Mouse (Mus musculus) ovary, postnatal 14 days (tissue): ENCODE data around the gene Gm42906.

Experiments used
- DNase-seq: peaks from one replicate; pipeline ENCODE4 v3.0.0; 2022; ENCODE audit warnings: low spot score

The Gm42906 gene

DNA sequence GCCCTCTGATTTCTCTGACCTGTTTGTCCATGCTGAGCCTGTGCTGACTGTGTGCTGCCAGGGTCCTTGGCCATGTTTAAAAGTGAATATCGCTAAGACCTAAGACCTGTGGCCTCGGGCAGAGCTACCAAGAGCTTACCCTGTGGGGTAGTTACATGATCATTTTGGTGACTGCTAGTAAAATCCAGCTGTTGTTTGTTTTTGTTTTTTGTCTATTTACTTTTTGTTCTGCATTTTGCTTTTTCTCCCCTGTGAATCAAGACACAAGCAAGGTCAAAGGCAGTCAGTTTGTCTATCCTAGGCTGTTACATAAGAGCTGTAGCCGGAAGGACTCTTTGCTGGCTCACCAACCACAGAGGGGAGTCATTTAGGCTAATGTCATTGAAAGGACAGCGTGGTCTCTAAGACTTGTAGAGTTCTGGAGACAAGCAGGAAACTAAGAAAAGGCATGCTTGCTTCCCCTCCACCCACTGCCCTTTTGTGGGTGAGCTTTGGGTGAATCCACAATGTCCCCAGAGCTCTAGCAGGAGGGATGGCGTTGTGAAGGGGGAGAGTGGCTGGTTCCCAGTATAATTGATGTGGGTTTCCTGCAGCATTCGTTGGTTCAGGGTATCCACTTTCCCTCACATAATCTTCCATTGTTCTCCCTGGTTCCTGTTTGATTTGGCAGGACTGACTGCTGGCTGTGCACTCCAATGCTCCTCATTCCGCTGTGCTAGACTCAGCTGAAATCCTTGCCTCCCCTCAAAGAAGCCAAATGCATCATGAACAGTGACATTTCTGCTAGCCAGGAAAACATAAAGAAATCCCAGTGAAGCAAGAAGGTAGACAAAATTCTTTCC lies 33.9 kb downstream of the Gm42906 start:
- DNase-seq, result no peak

DNA sequence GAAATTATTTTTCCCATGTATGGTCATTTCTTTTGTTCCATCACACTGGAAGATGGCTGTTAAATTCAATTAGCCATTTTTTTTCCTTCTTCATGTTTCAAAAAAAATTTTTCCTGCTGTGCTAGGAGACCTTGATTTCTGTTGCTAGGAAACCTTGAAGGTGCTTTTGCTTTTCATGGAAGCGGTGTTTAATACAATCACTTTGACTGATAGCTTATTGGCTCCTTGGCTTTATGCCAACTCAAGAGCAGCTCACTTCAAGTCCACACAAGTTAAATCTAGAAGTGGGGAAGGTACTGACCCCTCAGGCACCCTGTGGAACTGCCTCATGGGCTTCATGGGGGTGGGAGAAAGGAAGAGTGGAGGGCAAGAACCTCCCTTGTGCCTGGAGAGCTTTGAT lies 38.1 kb downstream of the Gm42906 start:
- DNase-seq, result no peak

- no peak for DNase-seq
Observed at GRCm38 (mm10) chr5:151379896-151380295, 48.1 kb downstream of the Gm42906 start.

DNA sequence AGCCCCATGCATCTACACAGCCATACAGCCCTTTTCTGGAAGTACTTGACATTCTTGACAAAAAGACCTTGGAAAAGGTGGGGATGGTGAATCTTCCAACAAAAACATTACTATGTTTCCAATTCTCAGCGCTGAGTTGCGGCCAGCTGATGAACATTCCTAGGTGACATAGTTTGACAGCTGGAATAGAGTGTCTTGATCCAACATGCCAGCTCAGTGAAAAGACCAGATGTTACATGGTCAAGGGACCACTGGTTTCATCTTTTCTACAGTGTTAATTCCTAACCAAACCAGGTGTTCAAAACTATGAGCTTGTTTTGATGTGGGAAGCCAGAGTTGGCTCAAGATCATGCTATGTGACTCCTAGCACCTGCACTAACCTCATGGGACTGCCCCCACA lies 48.8 kb downstream of the Gm42906 start:
- DNase-seq, result no peak

DNA sequence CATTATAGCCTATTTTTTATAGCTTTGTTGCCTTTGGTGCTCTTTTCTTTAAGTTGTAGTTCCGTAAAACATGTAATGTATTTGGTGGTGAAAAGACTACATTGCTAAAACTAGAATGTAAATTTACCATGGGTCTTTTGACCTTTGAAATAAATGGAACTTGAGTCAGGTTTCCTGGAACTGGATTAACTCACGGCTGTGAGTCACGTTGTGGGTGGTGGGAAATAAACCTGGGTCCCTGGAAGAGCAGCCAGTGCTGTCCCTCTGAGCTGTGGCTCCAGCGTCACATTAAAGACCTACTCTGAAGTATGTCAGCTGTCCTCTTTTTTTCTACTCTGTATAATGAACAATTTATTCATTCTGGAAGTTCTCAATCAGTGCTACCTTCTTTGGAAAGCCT lies 51.0 kb downstream of the Gm42906 start:
- no peak for DNase-seq

DNA sequence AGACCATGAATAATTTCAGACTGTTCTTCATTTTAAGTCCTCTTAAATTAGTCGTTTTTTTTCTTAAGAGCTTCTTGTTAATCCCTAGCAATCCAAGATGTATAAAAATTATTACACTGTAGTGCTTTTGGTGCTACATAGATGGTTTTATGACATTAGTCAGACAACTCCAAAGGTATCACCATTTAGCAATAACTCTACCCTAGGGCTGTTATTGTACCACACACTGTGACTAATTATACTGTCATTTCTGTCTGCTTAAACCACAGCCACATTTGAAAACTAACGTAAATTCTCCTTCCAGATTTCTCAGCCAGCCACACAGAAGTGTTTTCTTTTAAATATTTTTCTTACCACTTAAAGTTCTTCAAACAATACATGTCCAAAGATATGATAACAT lies 53.1 kb downstream of the Gm42906 start:
- DNase-seq, result no peak

- no peak for DNase-seq
Observed at GRCm38 (mm10) chr5:151371130-151371529, 56.8 kb downstream of the Gm42906 start.

DNA sequence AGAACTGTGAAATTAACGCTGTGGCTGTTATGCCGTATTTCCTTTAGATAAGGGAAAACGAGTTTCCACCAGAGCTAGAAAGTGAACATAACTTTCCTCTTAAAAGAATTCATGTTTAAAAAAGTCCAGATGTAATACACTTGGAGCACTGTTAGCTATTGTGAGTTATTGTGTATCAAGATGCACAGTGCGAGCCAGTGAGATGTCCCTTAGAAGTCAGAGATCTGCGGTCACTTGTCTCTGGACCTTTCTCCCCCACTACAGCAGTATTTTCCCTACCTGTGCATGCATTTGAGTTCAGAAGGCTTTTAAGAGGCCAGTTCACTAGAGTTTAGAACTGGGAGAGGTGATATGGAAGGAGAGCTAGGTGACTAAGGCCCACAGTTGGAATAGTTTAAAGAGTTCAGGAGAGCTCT lies 58.6 kb downstream of the Gm42906 start:
- DNase-seq, result no peak

DNA sequence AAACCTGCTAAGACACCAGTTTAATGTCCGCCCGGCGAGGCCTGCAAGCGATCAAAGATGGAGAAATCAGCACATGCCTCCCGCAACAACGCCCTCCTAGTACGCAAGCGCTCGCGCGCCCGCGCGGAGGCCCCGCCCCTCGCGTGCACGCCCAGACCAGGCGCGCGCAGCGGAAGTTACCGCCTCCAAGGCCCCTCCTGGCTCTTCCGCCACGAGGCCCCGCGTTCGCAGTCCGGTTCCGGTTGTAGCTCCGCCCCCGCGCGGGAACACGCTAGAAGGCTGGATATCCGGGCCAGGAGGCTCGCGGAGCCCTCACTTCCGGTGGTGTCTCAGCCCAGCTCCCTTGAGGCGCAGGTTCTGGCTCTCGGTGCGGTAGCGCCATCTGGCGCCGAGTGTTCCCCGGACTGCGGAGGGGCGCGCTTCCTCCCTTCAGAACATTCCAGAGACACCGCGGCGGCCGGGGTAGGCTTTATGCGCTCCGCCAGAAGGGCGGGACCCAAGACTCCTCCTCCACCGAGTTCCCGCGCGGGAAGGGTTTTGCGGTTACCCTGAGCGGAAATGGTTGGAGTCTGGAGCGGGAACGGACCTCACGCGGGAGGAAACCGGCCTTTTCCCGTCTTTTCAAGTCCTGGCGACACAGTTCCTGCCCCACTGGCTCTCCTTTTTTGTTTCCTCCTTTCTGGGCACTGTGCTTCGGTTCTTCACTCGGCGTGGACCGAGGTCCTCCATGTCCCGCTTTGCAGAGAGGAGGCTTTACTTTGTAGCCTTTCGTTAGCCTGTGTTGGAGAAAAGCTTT lies 59.4 kb downstream of the Gm42906 start:
- DNase-seq, result peak; percentile 99

DNA sequence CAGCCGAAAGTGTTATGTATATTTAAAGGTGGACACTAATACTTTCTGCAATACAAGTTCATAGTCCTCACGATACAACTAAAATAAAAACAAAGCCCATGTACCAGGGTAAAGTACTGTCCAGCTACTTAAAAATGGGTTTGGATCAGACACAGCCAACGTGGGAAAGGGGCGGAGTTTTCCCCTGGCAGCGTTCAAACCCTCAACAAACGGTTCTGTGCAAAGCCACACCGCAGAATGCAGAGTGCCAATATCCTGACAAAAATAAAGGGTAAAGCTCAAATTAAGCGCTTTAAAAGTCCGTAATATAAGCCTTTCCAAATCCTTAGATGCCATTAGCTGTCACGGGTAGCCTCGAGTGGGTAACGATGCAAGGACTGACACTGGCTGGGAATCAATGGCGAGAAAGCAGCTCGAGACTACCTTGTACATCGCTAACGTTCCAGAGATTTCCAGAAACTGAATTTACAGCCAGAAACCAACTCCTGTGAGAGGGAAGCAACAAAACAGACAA lies 60.0 kb downstream of the Gm42906 start:
- DNase-seq, result peak; percentile 42

- DNase-seq, result no peak
Observed at GRCm38 (mm10) chr5:151367317-151367716, 60.6 kb downstream of the Gm42906 start.

DNA sequence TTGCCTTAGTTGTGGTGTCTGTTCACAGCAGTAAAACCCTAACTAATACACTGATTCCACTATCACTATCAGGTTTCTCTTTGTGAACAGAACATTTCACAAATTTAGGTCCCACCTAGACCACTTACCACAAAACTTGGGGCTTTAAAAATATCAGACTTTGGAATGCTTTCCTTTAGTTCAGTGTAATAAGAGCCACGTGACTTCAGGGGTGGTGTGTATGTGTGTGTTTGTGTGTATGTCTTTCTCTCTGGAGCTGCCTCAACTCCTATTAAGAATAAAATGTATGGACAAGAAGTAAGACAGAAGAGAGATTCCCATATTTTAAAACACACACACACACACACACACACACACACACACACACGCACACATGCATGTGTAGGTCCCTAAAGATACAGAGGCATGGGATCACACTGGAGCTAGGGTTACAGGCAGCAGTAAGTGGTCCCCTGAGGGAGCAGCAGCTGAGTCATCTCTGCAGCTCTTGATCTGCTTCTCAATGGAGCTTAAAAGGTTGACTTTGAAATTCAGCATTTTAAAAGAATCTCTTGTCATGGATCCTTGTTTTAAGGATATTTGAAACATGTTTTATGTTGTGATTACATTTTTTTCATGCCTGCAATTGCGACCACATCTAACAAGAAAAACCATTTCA lies 64.5 kb downstream of the Gm42906 start:
- no peak for DNase-seq

DNA sequence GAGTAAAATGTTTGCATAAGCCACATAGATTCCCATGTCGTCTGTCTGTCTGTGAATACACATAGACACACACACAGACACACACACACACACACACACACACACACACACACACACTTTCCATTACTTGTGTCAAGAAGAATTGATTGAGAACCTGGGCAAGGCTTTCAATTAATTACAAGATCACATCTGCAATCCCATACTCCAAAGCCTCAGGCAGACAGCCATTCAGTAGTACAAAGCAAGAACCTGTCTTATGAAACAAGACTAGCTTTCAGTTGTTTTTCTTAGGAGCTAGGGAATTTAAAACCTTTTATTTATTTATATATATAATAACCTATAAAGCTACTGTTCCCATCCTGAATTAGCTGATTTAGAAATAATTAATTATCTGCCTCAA lies 78.3 kb downstream of the Gm42906 start:
- DNase-seq, result no peak

DNA sequence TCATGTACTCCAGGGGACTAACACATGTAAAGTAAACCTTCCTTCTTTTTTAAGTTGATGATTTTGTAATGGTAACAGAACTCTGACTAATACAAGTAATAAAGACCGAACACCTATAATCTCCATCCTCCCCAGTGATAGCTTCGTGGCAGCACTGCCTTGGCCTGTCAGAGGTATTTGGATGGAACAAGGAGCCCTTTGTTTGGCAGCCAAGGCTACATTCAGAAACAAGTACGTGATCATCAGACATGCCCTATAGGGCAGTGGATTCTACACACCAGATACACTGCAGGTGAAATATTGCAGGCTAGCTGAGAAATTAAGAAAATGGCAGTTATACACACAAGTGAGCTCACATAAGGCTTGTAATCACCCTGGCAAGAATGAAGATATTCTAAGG lies 79.5 kb downstream of the Gm42906 start:
- no peak for DNase-seq

- DNase-seq, result peak; percentile 9
Observed at GRCm38 (mm10) chr5:151346626-151347025, 81.3 kb downstream of the Gm42906 start.

- no peak for DNase-seq
Observed at GRCm38 (mm10) chr5:151344737-151345136, 83.2 kb downstream of the Gm42906 start.

DNA sequence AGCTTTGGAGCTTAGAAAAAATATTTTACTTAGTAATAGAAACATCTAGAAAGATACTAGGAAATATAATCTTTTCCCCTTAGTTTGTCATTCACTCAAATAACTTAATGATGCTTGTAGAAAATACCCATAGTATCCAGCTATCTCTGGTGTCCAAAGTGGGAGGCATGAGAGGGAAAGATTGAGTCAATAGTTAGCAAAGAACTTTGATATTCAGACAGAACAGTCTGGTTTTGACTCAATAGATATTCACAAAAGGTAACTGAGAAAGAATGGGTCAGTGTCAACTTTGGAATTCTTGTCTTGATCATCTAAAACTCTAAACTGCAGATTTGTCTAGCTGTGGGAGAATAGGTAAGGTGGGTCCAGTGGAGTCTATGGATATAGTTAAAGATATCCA lies 94.3 kb downstream of the Gm42906 start:
- DNase-seq, result no peak

DNA sequence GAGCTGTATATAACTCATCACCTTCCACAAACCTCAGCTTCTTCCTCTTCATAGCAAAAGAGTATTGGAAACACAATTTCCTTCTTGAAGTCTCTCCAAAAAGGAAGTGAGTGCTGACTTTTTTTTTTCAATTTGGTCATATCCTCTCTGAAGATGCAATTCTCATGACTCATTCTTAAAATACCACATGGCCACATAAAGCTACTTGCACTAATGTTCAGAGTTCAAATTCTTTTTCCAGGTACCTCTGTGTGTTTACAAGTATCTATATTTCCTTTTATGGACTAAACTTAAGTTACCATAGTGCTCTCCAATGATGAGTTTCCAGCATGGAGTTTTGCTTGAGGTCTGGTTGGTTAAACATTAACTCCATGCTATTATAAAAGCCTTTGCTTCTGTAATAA lies 94.8 kb downstream of the Gm42906 start:
- DNase-seq, result no peak

GRCm38 (mm10) chr5:151315804-151316597 lies 112.0 kb downstream of the Gm42906 start:
- no peak for DNase-seq

DNA sequence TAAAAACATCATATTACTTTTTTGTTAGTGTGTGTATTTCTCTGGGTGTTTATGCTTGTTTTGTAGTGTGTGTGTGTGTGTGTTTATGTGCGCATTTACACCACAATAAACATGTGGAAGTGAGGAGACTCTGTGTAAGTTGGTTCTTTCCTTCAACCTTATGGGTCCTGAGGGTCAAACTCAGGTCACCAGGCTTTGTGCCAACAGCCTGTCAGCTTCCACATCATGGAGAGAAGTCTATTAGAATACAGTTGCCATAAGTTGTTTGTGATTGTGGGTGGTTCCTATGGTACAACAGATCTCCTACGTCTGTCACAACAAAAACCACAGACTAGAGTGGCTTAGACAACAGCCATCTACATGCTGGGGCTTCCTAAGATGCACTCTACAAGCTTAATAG lies 127.7 kb downstream of the Gm42906 start:
- DNase-seq, result no peak

- DNase-seq, result peak; percentile 2
Observed at GRCm38 (mm10) chr5:151299576-151299975, 128.4 kb downstream of the Gm42906 start.

DNA sequence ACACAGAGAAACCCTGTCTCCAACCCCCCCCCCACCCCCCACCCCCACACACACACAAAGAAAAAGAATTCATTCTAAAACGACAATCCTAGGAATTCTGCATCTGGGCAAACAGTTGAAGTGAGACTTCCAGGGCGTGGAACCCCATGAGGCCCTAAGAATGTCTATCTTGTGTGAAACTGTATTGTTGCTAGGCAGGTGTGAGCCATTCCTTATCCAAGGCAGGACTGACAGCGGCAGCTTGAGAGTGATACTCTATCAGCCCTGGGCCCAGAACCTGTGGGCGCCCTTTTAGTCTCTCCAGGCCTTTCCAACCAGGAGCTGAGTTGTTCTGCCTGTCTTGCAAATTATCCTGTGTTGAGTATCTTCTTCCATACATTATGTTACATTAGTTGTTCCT lies 129.6 kb downstream of the Gm42906 start:
- no peak for DNase-seq
